Mouse (Mus musculus): Measurements from ENCODE around the gene Nploc4.

The Nploc4 gene

GRCm38 (mm10) chr11:120341661-120342060 is 95.8 kb downstream of the Nploc4 start:
- no peak for DNase-seq (ENCODE audit: low read depth, low spot score)

- no peak for DNase-seq (ENCODE audit: low read depth, low spot score)
These were observed 97.5 kb downstream of the Nploc4 start for GRCm38 (mm10) chr11:120339978-120340513.

- no peak for DNase-seq (ENCODE audit: low read depth, low spot score)
These were observed 98.7 kb downstream of the Nploc4 start for GRCm38 (mm10) chr11:120338786-120339185.

GRCm38 (mm10) chr11:120337447-120337846 is 100.1 kb downstream of the Nploc4 start:
- DNase-seq (ENCODE audit: low read depth, low spot score) = no peak

- DNase-seq (ENCODE audit: low read depth, low spot score) = no peak
These were observed 102.0 kb downstream of the Nploc4 start for GRCm38 (mm10) chr11:120335431-120336021.
